Mouse (Mus musculus): Measurements from ENCODE around the gene Kctd12b.

GRCm38 (mm10) chrX:153723110-153723916, 27.1 kb upstream of the Kctd12b start, which contains the start of gene Nbdy:
- TF ChIP-seq EP300 (IDR thresholded peaks at IDR 0.05; ENCODE audit: insufficient read depth, low read depth, low read length) (no peak), CTCF (IDR thresholded peaks at IDR 0.05) (no peak)
